Mouse (Mus musculus) C2C12 (cell line): ENCODE results near the gene Tmem223.

Experiments
- CEBPB ChIP-seq: IDR thresholded peaks from one replicate; pipeline ENCODE4 v1.6.1; 2011; ENCODE audit warnings: low read depth, mild to moderate bottlenecking, control low read depth, moderate library complexity
- CTCF ChIP-seq: IDR thresholded peaks from one replicate; pipeline ENCODE4 v1.5.1; 2011; ENCODE audit not compliant: control insufficient read depth, insufficient read depth, insufficient read length
- MAX ChIP-seq: IDR thresholded peaks from one replicate; pipeline ENCODE4 v1.6.1; 2011; ENCODE audit warnings: mild to moderate bottlenecking, control low read depth
- MYOD1 ChIP-seq: IDR thresholded peaks from one replicate; pipeline ENCODE4 v1.6.1; 2011; ENCODE audit warnings: low read depth; ENCODE audit not compliant: control insufficient read depth, insufficient read length
- MYOG ChIP-seq: IDR thresholded peaks from one replicate; pipeline ENCODE4 v1.6.1; 2011; ENCODE audit not compliant: control insufficient read depth, insufficient read length; ENCODE audit errors: extremely low read depth
- USF1 ChIP-seq: IDR thresholded peaks from one replicate; pipeline ENCODE4 v1.6.1; 2011; ENCODE audit warnings: low read depth, mild to moderate bottlenecking, control low read depth, moderate library complexity

- TF ChIP-seq CTCF, result no peak
- TF ChIP-seq USF1, result no peak
- TF ChIP-seq MAX, result no peak
- TF ChIP-seq MYOG, result no peak
- TF ChIP-seq MYOD1, result no peak
- no peak for TF ChIP-seq CEBPB
Measured at GRCm38 (mm10) chr19:8773409-8773808, 2.6 kb downstream of the Tmem223 start.
